Mouse (Mus musculus) thymus, adult 2 months (tissue): Measurements from ENCODE around the gene Eif2ak4.

ENCODE experiments used
- CTCF ChIP-seq: fragments of 200-500 bp; IDR thresholded peaks from 2 replicates; pipeline ENCODE4 v1.5.1; 2012; ENCODE audit warnings: mild to moderate bottlenecking, control low read depth, low read length, moderate library complexity, borderline replicate concordance; ENCODE audit not compliant: control insufficient read depth, poor library complexity, insufficient read depth; ENCODE audit errors: extremely low read depth
- POLR2A ChIP-seq: fragments of 200-500 bp; IDR thresholded peaks from 2 replicates; pipeline ENCODE4 v1.6.1; 2012; ENCODE audit warnings: mild to moderate bottlenecking, low read length, control low read depth, moderate library complexity; ENCODE audit not compliant: control insufficient read depth, poor library complexity, insufficient read depth; ENCODE audit errors: extremely low read depth

DNA sequence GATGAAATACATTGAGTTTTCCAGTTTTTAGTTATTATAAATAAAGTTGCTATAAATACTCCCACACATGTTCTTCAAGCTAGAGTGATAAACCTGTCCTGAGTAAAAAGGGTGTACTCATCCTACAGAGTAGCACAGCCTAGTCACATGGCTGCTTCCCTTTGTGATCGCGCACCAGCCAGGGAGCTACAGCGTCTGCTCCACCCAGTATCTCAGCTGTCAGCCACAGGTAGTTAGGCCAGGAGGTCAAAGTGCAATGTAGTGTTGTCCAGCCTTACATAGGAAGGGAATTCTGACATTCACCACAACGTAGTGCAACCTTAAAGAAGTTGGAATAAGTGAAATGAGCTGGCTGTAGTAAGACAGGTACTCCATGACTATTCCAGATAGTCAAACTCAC, 17.1 kb downstream of the Eif2ak4 start:
- TF ChIP-seq POLR2A (no peak), CTCF (no peak)
